Mouse (Mus musculus): ENCODE data around the gene Rpl41. TPM values are rescaled to one million over a fixed set of nuclear protein-coding genes. Genes with fewer than 3 reads are reported as not detected.
A peak's percentile ranks its signal among the peaks of the same experiment; 100 is the strongest.
"Not testable (repeated sequence)": the region's sequence is repeated elsewhere in the genome, so short reads cannot be mapped to it uniquely, and the experiment has no call there.

The Rpl41 gene
- total RNA-seq, 2 experiments from 2014 or later, result 1,506 to 1,536 TPM

DNA sequence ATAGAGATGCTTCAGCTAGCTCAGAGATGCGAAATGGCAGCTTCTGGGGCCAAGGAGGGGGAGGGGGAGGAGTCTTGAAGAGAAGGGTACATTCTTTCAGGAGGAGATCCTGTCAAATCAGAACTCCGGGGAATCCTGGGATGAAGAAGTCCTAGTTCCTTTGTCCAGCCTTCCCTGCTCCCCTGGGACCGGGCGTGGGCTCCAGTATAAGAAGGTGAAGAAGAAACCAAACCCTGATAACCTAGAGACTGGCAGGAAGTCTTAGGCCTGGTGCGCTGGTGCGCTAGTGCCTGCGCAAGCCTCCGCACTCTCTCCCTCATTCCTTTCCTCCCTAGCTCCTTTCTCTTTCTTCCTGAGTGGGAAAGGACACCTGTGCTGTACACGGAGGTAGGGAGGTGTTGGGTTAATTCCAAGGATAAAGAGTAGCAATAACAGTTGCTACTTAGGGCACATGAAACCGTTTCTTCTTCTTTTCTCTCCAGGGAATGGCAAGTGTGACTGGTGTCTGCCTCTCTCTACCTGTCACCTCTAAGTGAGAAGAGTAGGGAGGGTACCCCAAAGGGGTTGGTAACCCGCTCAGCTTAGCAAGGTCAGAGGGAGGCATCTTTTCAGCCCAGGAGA lies 24.9 kb downstream of the Rpl41 start:
- DNase-seq, result no peak

DNA sequence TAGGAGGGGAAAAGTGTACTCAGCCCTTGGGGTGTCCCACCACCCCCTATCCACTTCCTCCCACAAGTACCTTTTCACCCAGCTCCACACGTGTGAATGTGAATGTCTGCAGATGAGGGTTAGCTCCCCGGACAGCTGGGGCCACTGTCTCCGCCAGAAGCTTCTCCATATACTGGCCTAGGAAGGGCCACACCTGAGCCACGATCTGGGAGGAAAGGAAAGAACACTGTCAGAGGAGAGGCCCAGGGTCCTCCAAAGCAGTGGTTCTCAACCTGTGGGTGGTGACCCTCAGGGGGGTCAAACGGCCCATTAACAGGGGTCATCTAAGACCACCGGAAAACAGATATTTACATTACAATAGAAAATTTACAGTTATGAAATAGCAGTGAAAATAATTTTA lies 26.8 kb downstream of the Rpl41 start:
- no peak for DNase-seq

DNA sequence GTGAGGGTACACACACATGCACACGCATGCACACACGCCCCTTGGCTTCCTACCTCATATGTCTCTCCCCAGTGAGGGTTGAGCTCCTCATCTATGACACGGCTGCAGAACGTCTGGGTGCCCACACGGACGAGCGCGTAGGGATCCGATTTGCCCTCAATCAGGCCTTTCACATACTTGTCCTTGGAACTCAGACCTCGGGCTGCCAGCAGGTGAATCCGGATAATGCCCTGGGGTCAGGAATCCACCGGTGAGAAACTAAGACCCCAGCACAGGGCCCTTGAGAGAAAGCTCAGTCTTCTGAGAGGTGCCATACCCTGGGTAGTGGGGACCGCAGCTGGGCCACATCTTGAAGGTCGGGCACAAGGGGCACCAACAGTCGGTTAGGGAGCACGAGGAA lies 28.5 kb downstream of the Rpl41 start:
- DNase-seq, result no peak

DNA sequence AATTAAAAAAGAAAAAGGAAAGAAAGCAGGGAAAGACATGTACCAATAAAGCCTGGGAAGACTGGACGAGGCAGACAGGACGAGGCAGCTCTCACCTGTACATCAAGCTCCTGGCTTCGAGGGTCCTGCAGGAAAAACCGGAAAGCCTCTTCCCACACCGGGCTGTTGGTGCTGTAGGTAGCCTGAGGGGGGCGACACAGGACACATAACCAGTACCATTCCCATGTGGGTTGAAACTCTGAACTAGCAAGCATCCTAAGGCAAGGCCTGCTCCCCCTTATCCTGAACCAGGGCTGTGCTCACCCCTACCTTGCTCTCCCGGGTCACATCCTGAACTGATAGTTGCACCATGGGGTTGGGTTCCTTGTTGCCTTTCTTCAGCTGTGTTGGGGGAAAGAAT lies 30.3 kb downstream of the Rpl41 start:
- DNase-seq, result peak in 1 of 2 experiments; percentile 31

DNA sequence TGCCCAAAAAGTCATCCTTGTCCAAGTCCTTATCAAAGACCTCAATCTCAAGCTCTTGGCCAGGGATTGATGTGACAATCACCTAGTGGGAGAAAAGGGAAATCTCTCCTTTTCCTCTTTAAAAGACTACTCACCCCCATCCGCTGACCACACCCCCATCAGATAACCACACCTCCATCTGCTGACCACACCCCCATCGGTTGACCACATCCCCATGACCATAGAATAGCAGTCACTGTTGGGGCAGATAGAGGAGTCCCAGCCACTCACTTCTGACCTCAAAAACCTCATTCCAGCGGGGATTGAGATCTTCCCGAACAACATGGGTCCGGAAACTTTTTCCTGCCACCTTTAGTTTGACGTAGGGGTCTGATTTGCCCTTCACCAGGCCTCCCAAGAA lies 32.4 kb downstream of the Rpl41 start:
- no peak for DNase-seq

DNA sequence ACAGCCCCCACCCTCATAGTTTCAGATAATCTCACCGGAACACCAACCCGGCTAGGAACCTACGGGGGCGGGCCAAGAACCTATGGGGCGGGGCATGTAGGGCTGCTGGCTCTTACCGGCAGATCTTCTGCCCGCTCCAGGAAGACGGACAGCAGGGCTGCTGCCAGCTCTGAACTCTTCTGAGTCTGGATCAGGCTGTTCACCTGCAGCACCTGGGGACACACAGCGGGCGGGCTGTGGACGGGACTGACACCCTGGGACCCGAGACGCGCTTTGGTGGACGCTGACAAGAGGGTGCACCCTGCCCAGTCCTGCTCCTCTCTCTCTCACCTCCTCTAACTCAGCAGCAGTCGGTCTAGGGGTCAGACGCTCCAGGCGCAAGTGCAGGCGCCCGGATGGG lies 33.1 kb downstream of the Rpl41 start:
- DNase-seq, result no peak

DNA sequence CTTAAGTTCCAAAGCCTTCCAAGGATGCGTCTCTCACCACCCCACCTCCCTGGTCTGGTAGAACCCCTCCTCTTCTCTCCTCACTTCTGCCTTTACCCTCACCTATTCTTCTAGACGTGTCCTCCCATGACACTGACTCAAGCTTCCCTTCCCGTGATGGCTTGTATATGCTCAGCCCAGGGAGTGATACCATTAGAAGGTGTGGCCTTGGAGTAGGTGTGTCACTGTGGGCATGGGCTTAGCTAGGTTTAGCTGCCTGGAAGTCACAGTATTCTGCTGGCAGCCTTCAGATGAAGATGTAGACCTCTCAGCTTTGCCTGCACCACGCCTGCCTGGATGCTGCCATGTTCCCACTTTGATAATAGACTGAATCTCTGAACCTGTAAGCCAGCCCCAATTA lies 34.1 kb downstream of the Rpl41 start:
- no peak for DNase-seq

DNA sequence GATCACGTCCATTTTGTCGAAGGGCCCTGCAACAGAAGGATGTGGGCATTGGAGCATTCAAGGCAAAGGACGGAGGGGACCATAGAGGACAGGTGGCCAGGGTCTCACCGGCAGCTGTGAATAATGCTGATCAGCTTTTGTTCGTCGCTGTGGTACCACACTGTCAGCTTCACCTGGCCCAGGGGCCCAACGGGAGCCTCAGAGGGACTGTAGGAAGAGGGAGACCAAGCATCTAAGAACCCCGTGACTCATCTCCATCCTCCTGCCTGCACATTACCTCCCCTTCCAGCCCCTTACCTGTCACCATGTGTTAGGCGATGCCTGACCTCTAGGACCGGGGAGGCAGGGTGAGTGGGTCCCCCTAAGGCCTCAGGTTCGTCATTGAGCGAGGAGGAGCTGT lies 37.3 kb downstream of the Rpl41 start:
- no peak for DNase-seq

DNA sequence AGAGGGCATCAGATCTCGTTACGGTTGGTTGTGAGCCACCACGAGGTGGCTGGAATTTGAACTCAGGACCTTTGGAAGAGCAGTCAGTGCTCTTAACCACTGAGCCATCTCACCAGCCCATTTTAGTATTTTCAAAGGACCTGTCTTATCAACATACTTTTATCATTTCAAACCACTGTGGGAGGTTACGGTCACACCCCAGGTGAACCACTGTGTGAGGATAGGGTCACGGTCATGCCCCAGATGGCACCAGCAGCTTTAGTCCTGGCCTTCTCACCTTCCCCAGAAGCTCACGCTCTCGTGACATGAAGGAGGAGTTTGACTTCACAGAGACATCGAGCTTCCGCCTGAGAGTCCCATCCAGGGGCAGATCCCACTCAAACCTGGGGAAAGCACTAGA lies 37.9 kb downstream of the Rpl41 start:
- DNase-seq, result no peak

DNA sequence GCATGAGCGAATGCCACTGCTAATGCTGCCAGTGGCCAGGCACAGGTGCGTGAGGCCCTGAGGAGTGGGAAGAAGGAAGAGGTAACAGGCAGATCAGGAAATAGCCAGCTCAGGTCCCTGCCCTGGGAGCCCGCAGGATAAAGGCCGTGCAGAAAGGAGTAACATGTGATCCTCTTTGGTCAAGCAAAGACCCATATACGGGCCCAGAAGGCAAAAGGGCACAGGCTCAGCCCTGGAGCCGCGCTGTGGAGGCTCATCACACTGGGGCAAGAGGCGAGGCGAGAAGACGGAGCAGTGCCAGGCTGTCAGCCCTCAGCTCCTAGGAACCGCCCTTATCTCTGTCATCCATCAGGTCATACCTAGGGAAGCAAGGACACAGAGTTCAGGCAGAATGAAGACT lies 38.8 kb downstream of the Rpl41 start:
- no peak for DNase-seq

DNA sequence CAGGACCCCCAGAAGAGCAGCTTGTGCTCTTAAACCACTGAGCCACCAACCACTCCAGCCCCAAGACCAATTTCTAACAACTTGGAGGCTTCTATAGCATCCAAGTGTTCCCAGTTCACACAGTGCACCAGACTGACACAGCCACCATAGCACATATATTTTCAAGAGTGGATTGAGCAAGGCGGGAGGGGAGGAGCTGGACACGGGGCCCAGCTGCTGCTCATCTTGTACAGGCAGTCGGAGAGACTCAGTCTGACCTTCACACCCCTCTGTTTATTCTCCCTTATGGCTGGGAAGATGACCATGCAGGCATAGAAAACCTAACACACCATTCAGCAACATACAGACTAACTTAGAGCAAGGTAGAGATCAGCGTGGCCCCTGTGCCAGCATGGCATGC lies 39.3 kb downstream of the Rpl41 start:
- DNase-seq, result no peak

DNA sequence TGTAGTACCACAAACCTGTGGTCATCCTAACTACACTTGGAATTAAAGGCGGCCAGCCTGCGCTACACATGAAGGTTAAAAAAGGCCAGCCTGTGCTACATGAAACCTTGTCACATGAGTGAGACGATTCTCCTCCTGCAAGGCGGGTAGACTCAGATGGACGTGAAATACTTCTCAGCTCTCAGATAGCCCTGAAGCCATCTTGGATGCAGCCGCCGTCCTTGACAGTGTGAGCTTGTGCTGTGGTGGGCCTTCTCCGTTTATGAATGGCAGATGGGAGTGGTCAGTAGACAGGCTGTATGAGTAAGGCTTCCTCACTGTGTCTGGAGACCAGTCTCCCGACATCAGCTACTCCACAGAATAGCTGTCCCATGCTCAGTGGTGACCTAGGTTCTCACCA lies 39.9 kb downstream of the Rpl41 start:
- no peak for DNase-seq

DNA sequence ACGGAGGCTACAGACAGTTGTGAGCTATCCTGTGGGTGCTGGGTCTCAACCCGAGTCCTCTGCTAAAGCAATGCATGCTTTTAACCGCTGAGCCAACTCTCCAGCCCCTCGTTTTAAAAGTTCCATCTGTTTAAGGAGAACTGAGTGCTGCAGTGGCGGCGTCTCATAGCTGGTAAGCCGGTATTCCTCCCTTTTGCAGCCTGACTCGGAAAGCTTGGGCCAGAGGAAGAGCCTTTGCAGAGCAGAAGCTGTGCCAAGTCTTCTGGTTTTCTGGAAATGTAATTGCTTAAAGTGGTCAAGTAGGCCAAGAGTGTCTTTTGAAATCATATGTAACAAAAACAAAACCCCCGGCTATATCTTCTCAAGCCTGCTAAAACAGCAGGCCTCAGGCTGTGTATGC lies 40.8 kb downstream of the Rpl41 start:
- no peak for DNase-seq

DNA sequence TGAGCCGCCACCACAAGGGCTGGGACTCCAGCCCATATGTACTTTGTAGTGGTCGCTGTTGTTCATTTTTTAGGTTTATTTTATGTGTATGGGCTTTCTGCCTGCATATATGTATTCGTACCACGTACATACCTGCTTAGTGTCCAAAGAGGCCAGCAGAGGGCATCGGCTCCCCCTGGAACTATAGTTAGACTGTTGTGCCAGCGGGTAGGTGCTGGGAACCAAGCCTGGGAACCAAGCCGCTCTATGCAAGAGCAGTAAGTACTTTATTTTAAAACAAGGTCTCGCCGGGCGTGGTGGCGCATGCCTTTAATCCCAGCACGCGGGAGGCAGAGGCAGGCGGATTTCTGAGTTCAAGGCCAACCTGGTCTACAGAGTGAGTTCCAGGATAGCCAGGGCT lies 43.1 kb downstream of the Rpl41 start:
- no peak for DNase-seq

DNA sequence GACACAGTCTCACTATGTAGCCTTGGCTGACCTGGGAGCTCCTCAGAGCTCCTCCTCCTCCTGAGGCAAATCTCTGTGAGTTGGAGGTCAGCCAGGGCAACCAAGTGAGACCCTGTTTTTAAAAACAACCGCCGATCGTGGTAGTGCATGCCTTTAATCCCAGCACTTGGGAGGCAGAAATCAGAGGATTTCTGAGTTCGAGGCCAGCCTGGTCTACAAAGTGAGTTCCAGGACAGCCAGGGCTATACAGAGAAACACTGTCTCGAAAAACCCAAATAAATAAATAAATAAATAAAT lies 43.8 kb downstream of the Rpl41 start:
- DNase-seq, result not testable (repeated sequence)

DNA sequence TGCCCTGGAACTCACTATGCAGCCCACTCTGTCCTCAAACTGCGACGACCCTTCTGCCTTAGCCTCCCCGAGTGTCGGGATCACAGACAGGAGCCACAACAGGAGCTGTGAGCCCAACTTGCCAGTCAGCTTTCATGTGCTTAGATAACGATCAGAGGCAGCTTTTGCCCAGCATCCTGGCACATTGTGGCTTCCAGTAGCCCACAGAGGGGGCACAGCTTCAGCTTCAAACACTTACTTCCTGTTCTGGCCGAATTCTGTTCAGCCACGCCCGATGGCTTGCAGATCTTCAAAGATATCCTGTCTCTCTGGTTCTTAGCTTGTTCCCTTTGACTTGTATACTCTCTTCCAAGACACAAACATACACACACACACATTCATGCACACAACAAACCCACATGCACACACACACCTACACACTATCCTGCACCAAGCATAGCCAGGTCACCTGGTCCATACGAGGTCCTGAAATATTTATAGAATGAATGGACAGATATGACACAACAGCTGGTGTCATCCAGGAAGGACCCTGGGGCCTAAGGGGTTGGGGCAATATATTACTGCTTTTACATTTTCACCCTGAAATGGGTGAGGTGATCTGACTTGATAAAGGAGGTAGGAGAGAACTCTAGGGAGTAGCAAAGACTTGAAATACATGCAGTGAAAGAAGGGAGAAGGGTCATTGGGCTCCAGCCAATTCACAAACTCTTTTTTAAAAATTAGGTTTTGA lies 44.3 kb downstream of the Rpl41 start:
- DNase-seq, result no peak

DNA sequence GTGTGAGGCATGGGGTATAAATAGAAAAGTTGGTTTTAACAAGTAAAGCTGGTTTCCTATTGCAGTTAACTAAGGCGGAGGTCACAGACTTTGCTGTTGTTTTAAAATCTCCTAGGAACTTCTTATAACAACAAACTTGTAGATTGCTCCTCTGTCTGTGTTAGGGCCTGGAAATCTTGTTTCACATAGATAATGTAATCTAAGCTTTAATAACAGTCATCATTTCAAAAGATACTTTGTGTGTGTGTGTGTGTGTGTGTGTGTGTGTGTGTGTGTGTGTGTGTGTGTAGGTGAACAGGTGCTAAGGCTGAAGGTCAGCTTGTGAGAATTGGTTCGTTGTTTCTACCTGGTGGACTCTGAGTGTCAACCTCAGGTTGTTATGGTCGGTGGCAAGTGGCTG lies 45.1 kb downstream of the Rpl41 start:
- no peak for DNase-seq

DNA sequence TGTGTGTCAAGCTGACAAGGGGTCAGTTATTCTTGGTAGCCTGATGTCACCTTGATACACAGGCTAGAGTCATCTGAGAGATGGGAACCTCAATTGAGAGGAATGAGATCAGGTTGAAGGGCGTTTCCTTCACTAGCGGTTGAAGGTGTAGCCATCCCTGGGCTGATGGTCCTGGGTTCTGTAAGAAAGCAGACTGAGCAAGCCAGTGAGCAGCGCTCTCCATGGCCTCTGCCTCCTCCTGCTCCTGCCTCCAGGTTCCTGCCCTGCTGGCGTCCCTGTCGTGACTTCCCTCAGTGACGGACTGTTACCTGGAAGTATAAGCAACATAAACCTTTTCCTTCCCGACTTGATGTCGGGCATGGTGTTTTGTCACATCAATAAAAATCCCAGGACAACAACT lies 45.6 kb downstream of the Rpl41 start:
- DNase-seq, result no peak

DNA sequence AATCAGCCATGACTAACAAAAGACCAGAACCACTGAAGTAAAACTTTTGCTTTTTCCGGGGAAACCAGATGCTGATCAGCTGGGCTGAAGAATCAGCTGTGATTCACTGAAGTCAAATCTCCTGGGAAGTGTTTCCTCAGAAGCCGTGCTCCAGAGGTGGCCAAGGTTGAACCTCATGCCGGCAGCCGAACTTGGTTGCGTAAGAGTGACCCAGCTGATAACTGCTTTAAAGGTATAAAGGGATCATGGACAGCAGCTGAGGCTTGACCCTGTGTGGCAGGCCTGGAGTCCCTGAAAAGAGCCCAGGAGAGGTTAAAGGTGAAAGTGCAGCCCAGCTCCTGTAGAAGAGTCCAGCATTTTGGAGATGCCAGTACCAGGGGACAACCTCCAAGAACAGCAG lies 46.8 kb downstream of the Rpl41 start:
- no peak for DNase-seq

DNA sequence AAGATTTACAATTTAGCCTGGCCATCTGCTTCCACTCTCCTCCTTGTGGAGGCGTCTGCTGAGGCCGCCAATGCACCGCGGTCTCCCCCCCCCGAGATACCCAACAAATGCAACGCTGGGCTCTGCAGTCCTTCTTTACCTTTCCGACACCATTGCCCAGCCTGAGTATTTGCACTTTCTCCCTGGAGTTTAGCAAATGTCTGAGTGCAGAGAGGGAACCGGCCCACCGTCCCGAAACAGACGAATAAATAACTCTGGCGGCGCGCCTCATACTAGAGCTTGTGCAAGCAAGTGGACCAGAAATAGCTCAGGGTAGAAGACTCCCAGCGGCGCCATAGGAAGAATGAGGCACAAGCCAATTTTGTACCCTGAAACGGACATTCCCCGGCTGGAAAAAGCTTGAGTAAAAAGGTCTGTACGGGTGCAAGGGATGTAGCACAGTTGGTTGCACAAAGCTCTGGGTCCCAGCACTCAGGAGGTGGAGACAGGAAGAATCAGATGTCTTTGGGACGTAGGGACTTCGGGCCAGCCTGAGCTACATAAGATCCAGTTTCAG lies 49.9 kb downstream of the Rpl41 start:
- peak in 1 of 2 experiments; percentile 56 for DNase-seq

DNA sequence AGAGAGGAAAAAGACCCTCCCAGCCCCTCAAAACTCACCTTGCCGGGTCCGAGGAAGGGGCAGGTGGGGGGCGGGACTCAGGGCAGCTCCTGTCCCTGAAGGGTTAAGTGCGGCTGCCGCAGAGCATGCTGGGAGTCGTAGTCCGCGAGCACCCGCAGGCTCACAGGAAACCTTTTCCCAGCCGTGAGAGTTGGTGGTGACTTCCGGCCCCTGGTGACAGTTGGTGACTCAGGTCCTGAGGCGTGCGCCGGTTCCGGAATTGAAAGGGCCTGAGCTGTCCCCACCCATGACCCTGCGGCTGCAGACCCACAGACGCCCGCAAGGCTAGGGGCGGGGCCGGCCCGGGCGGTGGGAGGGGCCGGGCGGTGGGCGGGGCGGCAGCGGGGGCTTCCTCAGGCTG lies 50.5 kb downstream of the Rpl41 start, which contains the start of gene Myl6b:
Gene Myl6b (minus strand): TSS at position 96 of the 400 bp plus-strand sequence.
- peak; percentile 94 to 95 for DNase-seq

Measured in layer of hippocampus, postnatal 36 days (tissue).